Mouse (Mus musculus): Measurements from ENCODE around the gene Sesn2. TPM values are rescaled to one million over a fixed set of nuclear protein-coding genes. Genes with fewer than 3 reads are reported as not detected.

Gene Sesn2
- polyA plus RNA-seq, 1 experiment from 2014 or later: 16.0 TPM

- DNase-seq (ENCODE audit: low spot score) (no peak), ATAC-seq (no peak)
- no peak overlapping the region for H3K4me2 ChIP-seq (replicated peaks; ENCODE audit: low read depth, low read length)
- TF ChIP-seq EP300 (IDR thresholded peaks at IDR 0.05) (no peak), CTCF (IDR thresholded peaks at IDR 0.05) (no peak)
- no peak overlapping the region for H3K9ac ChIP-seq (replicated peaks; ENCODE audit: low read depth)
- no peak overlapping the region for H3K27ac ChIP-seq (ENCODE audit: low read length)
- WGBS: 77% methylated on average over 4 of the region's 4 CpGs
- H3K36me3 ChIP-seq (ENCODE audit: insufficient read depth, low read length): peaks cover 36% of the 10 kb centered on the region
- H3K9me3 ChIP-seq (ENCODE audit: low read length): no peaks in the 10 kb centered on the region
- no peak overlapping the region for H3K4me3 ChIP-seq (ENCODE audit: low read depth, low read length)
- H3K27me3 ChIP-seq (replicated peaks; ENCODE audit: insufficient read depth, low read length): no peaks in the 10 kb centered on the region
- no peaks in the 10 kb centered on the region for H3K4me1 ChIP-seq (ENCODE audit: insufficient read depth, low read depth, low read length)
Observed at GRCm38 (mm10) chr4:132541413-132541812, 31.1 kb upstream of the Sesn2 start.

DNA sequence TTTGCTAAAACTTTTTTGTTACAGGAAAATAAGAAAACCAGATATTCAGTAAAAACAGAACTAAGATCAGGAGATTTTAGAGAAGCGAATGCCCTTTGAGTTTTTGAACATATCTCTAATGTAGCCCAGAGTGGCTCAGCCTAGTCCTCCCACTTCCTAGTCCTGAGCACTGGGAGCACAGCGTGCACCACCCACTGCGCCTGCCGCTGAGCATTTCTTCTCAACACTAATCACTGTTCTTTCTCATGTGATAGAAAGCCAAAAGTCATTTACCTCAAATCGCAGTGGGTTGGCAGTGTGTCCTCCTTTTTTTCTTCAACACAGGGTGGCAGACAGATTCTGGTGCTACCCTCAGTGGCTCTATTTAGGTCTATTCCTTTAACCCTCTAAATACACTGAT, 29.2 kb upstream of the Sesn2 start:
- DNase-seq (ENCODE audit: low spot score) (no peak), ATAC-seq (no peak)
- no peak overlapping the region for H3K4me3 ChIP-seq (ENCODE audit: low read depth, low read length)
- H3K27me3 ChIP-seq (replicated peaks; ENCODE audit: insufficient read depth, low read length): no peaks in the 10 kb centered on the region
- H3K4me2 ChIP-seq (replicated peaks; ENCODE audit: low read depth, low read length): no peak overlapping the region
- H3K36me3 ChIP-seq (ENCODE audit: insufficient read depth, low read length): peaks cover 33% of the 10 kb centered on the region
- 91% methylated on average over 5 of the region's 5 CpGs for WGBS
- H3K27ac ChIP-seq (ENCODE audit: low read length): no peak overlapping the region
- H3K4me1 ChIP-seq (ENCODE audit: insufficient read depth, low read depth, low read length): no peaks in the 10 kb centered on the region; the same call in 1 of the 2 replicates
- H3K9ac ChIP-seq (replicated peaks; ENCODE audit: low read depth): no peak overlapping the region
- no peak for TF ChIP-seq CTCF (IDR thresholded peaks at IDR 0.05)
- TF ChIP-seq EP300 (IDR thresholded peaks at IDR 0.05): no peak
- H3K9me3 ChIP-seq (ENCODE audit: low read length): no peaks in the 10 kb centered on the region

GRCm38 (mm10) chr4:132535406-132536121, 25.3 kb upstream of the Sesn2 start, which contains the start of gene Dnajc8:
Gene Dnajc8, plus strand, starts transcription at chr4:132535550.
- under 1% methylated on average over 59 of the region's 60 CpGs for WGBS
- no peak for TF ChIP-seq EP300 (IDR thresholded peaks at IDR 0.05)
- no peak for TF ChIP-seq CTCF (IDR thresholded peaks at IDR 0.05)
- Histone ChIP-seq H3K4me3 (ENCODE audit: low read depth, low read length) (peak within 1 kb of the TSS; percentile 100), H3K9me3 (ENCODE audit: low read length) (no peaks in the 10 kb centered on the region), H3K9ac (replicated peaks; ENCODE audit: low read depth) (peak within 1 kb of the TSS; percentile 97), H3K4me2 (replicated peaks; ENCODE audit: low read depth, low read length) (peak within 1 kb of the TSS; percentile 63), H3K4me1 (ENCODE audit: insufficient read depth, low read depth, low read length) (peaks cover 6% of the 10 kb centered on the region; the same call in 1 of the 2 replicates), H3K36me3 (ENCODE audit: insufficient read depth, low read length) (peaks cover 10% of the 10 kb centered on the region; the same call in 1 of the 2 replicates), H3K27ac (ENCODE audit: low read length) (peak within 1 kb of the TSS; percentile 96), H3K27me3 (replicated peaks; ENCODE audit: insufficient read depth, low read length) (no peaks in the 10 kb centered on the region)
- DNase-seq (ENCODE audit: low spot score) (peak; percentile 95), ATAC-seq (peak; percentile 85)

DNA sequence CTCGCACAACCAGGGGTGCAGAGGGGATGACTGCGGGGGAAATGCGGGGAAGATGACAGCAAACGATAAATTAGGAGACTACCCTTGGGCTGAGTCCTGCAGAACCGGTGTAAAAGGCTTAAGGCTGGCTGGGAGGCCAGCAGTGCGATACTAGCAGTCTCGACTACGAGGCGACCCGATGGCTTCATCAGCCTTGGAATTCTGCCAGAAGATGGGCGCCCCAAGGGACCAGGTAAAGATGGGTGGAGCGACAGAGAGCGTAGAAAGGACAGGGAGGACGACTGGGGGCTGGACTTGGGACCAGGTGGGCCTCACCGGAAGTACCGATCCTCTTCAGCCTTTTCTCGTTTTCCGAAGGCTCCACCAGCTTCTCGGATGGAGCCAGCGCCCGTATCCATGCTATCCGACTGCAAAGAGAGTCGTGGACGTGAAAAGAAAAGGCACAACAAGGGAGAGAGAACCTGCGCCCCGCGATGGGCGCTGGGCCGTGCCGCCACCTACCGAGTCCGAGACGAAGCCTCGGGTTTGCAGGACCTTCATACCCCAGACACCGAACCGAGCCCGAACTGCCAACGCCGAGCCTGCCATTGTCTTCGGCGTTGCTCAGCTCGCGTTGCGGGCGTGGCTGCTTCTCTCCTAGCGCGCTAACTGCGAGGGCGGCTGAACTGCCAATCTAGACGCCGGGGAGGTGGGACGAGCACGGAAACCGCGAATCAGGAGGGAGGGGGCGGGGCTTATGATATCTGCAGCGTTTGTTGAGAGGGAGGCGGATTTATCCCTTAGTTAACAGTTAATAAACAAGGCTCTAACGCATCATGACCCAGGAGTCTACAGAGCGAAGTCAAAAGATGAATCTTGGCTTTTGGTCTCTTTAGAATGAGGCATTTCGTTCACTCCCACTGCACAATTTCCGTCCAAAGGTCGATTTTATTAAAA, 22.9 kb upstream of the Sesn2 start, which contains the start of gene Atpif1:
Gene Atpif1, minus strand, starts transcription at position 679 of the 936 bp plus-strand sequence.
- DNase-seq (ENCODE audit: low spot score) (peak; percentile 98), ATAC-seq (peak; percentile 88)
- Histone ChIP-seq H3K27me3 (replicated peaks; ENCODE audit: insufficient read depth, low read length) (no peaks in the 10 kb centered on the region), H3K27ac (ENCODE audit: low read length) (peak within 1 kb of the TSS; percentile 82), H3K9me3 (ENCODE audit: low read length) (no peaks in the 10 kb centered on the region), H3K9ac (replicated peaks; ENCODE audit: low read depth) (peak within 1 kb of the TSS; percentile 65), H3K4me3 (ENCODE audit: low read depth, low read length) (peak within 1 kb of the TSS; percentile 72), H3K4me1 (ENCODE audit: insufficient read depth, low read depth, low read length) (peaks cover 6% of the 10 kb centered on the region; the same call in 1 of the 2 replicates), H3K36me3 (ENCODE audit: insufficient read depth, low read length) (no peaks in the 10 kb centered on the region), H3K4me2 (replicated peaks; ENCODE audit: low read depth, low read length) (peak within 1 kb of the TSS; percentile 71)
- TF ChIP-seq EP300 (IDR thresholded peaks at IDR 0.05): no peak
- peak; percentile 5; the same call in 1 of the 2 replicates for TF ChIP-seq CTCF (IDR thresholded peaks at IDR 0.05)
- under 1% methylated on average over 61 of the region's 63 CpGs for WGBS

- DNase-seq (ENCODE audit: low spot score) (no peak), ATAC-seq (no peak)
- TF ChIP-seq EP300 (IDR thresholded peaks at IDR 0.05): no peak
- TF ChIP-seq CTCF (IDR thresholded peaks at IDR 0.05): no peak
- Histone ChIP-seq H3K4me3 (ENCODE audit: low read depth, low read length) (peak overlapping the region; percentile 72), H3K27me3 (replicated peaks; ENCODE audit: insufficient read depth, low read length) (no peaks in the 10 kb centered on the region), H3K9me3 (ENCODE audit: low read length) (no peaks in the 10 kb centered on the region), H3K9ac (replicated peaks; ENCODE audit: low read depth) (peak overlapping the region; percentile 65), H3K27ac (ENCODE audit: low read length) (peak overlapping the region; percentile 82), H3K36me3 (ENCODE audit: insufficient read depth, low read length) (no peaks in the 10 kb centered on the region), H3K4me1 (ENCODE audit: insufficient read depth, low read depth, low read length) (peaks cover 6% of the 10 kb centered on the region; the same call in 1 of the 2 replicates), H3K4me2 (replicated peaks; ENCODE audit: low read depth, low read length) (peak overlapping the region; percentile 71)
- WGBS: 1% methylated on average over 5 of the region's 5 CpGs
Observed at GRCm38 (mm10) chr4:132532496-132532895, 22.2 kb upstream of the Sesn2 start.
